Mouse (Mus musculus) mesoderm, embryonic 11.5 days (tissue): ENCODE results near the gene Adarb1.

Experiments
- DNase-seq: peaks from one replicate; pipeline ENCODE4 v3.0.0-alpha.2; 2012; ENCODE audit warnings: low read depth, low spot score

Adarb1 gene

GRCm38 (mm10) chr10:77418138-77418537 lies at the start of gene Adarb1:
Gene Adarb1, minus strand, starts transcription at chr10:77418270.
- DNase-seq: peak; percentile 94

- no peak for DNase-seq
These were observed 49.3 kb upstream of the Adarb1 start for GRCm38 (mm10) chr10:77467407-77467806.

- no peak for DNase-seq
These were observed 47.8 kb upstream of the Adarb1 start for GRCm38 (mm10) chr10:77465902-77466301.

GRCm38 (mm10) chr10:77464181-77464936 lies 46.3 kb upstream of the Adarb1 start:
- no peak for DNase-seq

GRCm38 (mm10) chr10:77461161-77461560 lies 43.1 kb upstream of the Adarb1 start:
- no peak for DNase-seq

- no peak for DNase-seq
These were observed 39.6 kb upstream of the Adarb1 start for GRCm38 (mm10) chr10:77457701-77458100.

- no peak for DNase-seq
These were observed 38.4 kb upstream of the Adarb1 start for GRCm38 (mm10) chr10:77456507-77456906.

- DNase-seq: no peak
These were observed 37.4 kb upstream of the Adarb1 start for GRCm38 (mm10) chr10:77455251-77456010.

- DNase-seq: no peak
These were observed 36.7 kb upstream of the Adarb1 start for GRCm38 (mm10) chr10:77454795-77455194.

- DNase-seq: no peak
These were observed 33.8 kb upstream of the Adarb1 start for GRCm38 (mm10) chr10:77451822-77452221.

- no peak for DNase-seq
These were observed 32.0 kb upstream of the Adarb1 start for GRCm38 (mm10) chr10:77450159-77450464.

GRCm38 (mm10) chr10:77449315-77450158 lies 31.5 kb upstream of the Adarb1 start:
- peak; percentile 45 for DNase-seq

GRCm38 (mm10) chr10:77448698-77449247 lies 30.7 kb upstream of the Adarb1 start:
- no peak for DNase-seq

- no peak for DNase-seq
These were observed 30.1 kb upstream of the Adarb1 start for GRCm38 (mm10) chr10:77448209-77448608.

GRCm38 (mm10) chr10:77447755-77448154 lies 29.7 kb upstream of the Adarb1 start:
- peak; percentile 67 for DNase-seq

GRCm38 (mm10) chr10:77442250-77442649 lies 24.2 kb upstream of the Adarb1 start:
- DNase-seq: no peak

- DNase-seq: no peak
These were observed 23.7 kb upstream of the Adarb1 start for GRCm38 (mm10) chr10:77441812-77442211.

- no peak for DNase-seq
These were observed 23.0 kb upstream of the Adarb1 start for GRCm38 (mm10) chr10:77440841-77441755.

- no peak for DNase-seq
These were observed 22.2 kb upstream of the Adarb1 start for GRCm38 (mm10) chr10:77440286-77440685.

GRCm38 (mm10) chr10:77439026-77439425 lies 21.0 kb upstream of the Adarb1 start:
- no peak for DNase-seq

GRCm38 (mm10) chr10:77438021-77438420 lies 20.0 kb upstream of the Adarb1 start:
- no peak for DNase-seq
